Mouse (Mus musculus) kidney, adult 18-20 months (tissue): ENCODE data around the gene Dcbld2.
"Not testable (repeated sequence)": the region's sequence is repeated elsewhere in the genome, so short reads cannot be mapped to it uniquely, and the experiment has no call there.

ENCODE experiments used
- DNase-seq: peaks from one replicate; pipeline ENCODE4 v3.0.0; 2021

Dcbld2 gene

DNA sequence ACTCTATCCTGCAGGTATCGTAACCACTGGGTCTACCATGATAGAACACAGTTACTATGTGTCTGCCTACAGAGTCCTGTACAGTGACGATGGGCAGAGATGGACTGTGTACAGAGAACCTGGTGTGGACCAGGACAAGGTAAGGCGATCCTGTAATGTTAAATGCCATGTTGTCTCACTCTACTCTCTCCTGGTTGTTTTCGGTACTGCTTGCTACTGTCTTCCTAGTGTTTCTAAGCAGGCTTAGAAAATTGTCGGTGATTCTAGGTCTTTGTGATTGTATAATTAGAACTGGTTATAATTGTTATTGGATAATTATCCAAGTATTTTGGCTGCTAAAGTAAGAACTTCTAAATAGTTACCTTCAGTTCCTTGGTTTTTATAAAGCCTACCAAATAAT, 43.4 kb downstream of the Dcbld2 start:
- no peak for DNase-seq

DNA sequence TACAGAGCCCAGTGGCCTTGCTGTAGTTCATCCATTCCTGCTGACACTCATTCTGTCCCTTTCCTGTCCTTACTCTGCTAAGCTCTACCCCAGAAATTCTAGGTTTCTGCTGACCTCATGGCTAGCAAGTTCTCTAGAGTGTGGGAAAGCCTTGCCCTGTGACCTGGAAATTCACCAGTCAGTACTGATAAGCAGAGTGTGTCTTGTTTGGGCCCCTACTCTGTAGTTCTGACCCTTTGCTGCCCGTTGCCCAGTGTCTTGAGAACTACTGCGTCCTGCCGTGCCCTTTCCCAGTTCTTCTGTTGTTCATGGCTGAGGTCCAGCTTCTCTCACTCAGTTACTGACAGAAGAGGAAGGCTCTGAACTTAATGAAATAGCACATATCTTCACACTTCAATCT, 44.9 kb downstream of the Dcbld2 start:
- peak; percentile 38 for DNase-seq

DNA sequence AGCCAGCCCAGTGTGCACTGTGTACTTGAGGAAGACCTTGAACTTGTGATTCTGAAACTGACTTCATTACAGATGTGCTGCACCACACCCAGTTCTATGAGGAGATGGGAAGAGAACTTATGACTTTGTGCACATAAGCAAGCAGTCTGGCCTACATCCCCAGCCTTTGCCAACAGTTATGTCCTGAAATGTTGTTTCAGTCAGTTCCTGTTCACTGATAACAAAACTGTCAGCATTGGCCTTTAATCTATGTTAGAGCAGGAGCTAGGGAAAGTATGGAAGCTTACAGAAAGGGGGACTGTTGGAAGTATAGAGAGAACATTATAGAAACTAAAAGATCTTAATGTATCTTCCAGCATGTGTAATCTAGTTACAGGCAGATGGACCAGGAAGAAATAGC, 45.6 kb downstream of the Dcbld2 start:
- DNase-seq, result no peak

DNA sequence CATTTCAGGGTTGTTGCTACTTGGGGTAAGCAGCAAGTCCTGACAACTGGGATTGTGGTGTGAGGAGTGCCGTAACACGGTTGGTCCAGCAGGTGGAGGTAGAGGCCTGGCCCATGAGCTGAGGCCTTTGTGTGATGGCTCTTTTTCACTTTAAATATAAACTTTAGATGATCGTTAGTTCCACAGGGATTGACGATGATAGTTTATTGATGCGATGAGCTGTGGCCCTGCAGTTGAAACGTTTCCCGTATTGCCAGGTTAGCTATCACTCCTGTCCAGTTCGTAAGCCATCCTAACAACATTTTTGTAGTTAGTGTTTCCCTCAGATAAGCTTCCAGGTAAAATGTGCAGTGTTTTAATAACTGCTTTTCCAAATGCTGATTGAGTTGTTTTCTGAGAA, 46.4 kb downstream of the Dcbld2 start:
- peak; percentile 71 for DNase-seq

DNA sequence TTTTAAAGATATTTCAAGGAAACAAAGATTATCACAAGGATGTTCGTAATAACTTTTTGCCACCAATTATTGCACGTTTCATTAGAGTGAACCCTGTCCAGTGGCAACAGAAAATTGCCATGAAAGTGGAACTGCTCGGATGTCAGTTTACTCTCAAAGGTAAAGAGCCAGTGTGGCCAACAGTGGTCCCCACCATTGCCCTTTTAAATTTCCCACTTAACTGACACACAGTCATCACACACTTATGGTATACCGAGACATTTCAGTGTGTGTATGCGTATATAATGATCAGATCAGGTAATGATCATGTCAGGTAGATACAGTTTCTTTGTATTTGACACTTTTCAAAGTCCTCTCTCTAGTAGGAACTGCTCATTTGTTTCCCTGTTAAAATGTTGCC, 46.9 kb downstream of the Dcbld2 start:
- no peak for DNase-seq

DNA sequence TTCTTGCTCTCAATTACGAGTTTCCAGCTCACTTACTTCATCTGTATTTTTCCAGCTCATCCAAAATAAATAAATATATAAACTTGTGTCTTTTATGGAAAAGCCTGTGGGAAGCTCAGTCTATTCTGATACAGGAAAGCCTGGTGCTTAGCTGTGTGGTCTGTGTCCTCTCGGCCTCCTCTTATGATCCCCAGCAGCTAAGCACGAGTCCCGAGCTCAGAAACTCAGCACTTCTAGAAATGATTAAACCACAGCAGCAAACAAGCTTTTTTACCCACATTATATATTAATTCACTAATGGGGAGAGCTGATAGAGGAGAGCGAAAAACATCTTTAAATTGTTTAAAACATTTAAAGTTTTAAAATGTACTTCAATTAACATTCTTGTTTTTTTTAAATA, 48.2 kb downstream of the Dcbld2 start:
- DNase-seq, result no peak

DNA sequence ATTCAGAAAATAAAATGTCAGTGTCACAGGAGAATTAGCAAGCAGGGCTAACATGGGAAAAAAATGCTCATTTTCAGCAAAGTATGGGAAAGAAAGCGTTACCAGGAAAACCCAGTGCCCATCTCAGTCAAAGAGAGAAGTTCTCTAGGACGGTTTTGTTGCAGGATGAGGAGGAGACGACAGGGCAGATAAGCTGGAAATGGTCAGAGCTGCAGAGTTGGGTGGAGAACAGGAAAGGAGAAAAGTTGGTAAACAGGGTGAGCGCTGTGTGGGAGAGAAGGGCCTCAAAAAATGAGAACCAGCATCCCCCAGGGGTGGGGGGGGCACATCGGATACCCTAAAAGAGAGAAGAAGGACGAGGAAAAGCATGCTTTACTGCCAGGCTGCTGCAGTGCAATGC, 48.7 kb downstream of the Dcbld2 start:
- no peak for DNase-seq

DNA sequence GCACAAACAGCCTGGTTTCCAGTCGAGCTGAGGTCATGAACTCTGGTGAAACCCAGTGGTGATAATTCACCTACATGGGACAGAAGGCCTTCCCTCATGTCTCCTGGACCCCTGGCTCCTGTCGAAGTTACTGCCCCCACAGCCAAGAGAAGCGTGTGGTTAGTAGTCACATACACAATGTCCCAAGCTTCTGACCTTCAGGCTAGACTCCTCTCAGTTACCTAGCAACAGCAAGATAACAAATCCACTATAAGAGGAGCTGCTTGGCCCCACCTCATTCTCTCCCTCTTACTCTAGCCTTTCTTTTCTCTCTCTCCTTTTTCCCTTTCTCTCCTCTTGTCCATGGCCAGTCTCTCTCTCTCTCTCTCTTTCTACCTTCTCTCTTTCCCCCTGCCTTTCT, 51.7 kb downstream of the Dcbld2 start:
- not testable (repeated sequence) for DNase-seq

DNA sequence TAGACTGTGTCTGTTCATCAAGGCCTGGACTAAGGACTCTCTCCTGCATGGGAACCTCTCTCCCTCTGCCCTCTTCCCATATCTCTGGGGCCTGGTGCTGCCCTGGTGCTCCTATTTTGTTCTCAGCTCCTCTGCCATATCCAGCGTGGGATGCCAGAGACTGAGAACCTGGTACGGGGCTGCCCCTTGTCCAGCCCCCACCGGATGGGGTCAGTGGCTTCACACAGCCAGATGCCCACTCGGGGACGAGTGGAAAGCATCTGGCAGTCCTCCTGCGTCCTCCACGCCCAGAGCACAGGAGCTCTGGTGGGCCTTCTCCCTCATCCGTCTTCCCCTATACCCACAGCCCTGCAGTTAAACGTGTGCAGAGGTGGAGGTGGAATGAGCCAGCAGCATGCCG, 52.1 kb downstream of the Dcbld2 start:
- no peak for DNase-seq

DNA sequence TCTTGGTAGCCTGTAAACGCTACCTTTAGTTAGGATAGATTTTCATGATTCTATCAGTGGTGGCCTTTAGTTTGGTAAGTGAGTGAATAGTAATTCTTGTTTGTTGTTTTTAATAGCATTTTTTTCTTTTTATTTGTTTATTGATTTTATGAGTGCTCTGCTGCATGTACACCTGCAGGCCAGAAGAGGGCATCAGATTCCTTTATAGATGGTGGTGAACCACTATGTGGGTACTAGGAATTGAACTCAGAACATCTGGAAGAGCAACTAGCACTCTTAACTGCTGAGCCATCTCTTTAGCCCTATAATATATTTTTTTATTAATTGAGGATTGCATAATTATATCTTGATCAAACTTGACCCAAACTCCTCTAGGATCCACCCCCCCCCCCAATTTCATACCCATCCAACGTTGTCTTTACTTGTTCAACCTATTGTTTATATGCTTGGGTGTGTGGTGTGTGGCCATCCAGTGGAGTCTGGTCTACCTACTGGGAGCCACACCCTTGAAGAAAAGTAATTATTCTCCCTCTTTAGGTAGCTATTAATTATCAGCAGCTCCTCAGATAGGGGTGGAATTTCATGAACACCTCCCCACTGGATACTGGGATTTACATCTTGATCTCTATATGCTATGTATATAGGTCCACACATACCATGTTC, 53.7 kb downstream of the Dcbld2 start:
- no peak for DNase-seq

DNA sequence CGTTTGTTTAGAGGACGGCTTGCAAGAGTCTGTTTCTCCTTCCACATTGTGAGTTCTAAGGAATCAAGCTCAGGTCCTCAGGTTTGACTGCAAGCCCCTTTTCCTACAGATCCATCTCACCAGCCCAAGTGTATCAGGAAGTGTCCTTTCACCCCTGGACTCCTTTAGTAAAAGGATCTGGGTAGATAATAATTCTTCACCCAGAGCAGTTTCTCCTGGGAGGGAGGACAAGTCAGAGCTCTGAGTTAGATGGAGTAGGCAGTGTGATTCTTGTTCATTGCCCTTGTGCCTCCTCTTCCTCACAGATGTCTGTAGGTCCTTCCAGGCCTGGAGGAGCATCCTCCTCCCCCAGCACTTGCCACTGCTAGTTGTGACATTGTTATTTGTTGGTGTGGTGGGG, 54.3 kb downstream of the Dcbld2 start:
- DNase-seq, result no peak

DNA sequence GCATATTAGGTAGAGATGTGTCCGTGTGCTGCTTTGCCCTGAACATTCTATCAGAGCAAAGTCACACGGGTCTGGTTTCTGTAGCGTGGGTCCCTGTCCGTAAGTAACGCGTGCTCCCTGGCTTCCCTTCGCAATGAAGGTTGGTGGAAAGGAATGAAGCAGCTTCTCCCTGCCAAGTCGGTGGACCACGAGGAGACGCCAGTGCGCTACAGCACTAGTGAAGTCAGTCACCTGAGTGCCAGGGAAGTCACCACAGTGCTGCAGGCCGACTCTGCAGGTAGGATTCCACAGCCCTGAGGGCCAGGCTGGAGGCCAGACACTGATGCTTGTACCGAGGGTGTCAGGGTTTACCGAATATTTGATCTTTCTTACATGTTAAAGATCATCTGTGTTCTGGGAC, 55.8 kb downstream of the Dcbld2 start:
- DNase-seq, result peak; percentile 65

DNA sequence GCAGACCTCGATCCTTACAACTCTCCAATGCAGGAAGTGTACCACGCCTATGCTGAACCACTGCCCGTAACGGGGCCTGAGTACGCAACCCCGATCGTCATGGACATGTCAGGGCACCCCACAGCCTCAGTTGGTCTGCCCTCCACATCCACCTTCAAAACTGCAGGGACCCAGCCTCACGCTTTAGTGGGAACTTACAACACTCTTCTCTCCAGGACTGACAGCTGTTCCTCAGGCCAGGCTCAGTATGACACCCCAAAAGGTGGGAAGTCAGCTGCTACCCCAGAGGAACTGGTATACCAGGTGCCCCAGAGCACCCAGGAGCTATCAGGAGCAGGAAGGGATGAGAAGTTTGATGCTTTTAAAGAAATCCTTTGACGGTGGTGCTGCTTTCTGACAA, 57.2 kb downstream of the Dcbld2 start:
- no peak for DNase-seq

DNA sequence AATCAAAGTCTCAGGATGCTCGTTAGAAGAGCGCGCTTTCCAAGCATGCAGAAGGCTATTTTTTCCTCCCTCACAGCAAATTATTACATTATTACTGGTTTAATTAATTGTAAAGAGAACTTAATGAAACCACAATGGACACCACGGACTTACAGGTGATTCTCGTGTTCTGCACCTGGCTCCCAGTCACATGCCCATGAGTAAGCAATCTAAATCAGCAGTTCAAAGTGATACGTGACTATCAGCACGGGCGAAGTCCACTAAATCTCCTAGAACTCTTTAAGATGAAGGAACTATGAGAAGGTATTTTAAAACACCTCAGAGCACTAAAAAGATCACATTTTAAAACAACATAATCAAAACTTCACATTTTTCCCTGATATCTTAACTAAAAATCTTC, 61.8 kb downstream of the Dcbld2 start:
- DNase-seq, result no peak

DNA sequence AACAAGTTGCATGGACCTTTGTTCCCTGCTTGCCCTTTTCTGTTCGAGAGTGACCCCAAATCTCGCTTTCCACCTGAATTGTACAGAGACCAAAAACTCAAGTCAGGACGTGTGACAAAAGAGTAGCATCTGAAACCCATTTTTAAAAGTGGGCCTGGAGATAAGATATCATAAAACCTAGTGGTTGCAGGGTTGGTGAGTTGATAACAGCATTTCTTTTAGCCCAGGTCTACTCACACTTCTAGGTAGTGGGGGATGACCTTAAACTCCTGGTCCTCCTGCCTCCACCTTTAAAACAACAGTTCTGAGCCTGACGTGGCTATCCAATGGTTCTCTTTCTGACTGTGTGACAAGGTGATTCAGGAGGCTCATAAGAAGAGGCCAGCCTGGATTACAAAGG, 62.6 kb downstream of the Dcbld2 start:
- DNase-seq, result no peak

DNA sequence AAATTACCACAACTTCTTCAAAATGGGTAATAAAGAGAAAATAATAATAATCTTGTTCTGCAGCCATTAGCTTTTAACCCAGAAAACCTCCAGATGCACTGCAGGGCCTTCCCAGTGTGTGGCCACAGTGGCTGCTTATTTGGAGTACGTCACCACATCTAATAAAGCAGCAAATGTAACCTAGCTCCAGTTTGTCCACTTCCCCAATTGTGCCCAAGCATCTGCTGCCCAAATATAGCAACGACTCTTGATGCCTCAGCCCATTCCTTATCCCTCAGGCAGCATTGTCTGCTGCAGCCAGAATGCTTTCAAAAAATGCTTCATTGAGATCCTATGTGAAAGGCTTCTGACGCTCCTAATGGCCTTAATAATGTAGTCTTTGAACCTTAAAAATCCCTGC, 66.6 kb downstream of the Dcbld2 start:
- no peak for DNase-seq

DNA sequence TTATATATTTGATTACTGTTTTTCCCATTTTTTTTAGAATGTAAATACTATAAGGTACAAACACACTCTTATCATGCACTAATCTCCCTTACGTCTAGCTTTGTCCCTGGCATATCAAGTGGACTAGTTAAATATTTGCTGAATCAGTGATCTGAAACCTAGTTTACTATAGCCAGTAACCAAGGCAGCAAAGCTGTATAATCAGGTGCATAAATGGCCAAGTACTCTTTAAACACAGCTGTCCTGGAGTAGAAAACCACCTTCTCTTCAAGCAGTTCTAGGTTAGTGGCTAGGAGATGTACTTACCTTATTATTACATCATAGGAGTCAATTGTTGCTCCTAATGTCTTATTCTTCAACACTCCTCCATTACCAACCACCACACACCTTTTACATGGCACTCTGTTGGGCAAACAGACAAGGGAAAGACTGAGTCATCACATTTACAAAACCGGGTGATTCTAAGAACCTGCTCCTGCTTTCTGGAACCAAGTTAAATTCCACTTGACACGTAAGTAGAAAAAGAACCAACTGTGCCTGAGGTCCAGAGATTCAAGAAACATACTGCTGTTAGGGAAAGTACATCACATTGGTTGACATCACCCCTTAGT, 67.4 kb downstream of the Dcbld2 start:
- DNase-seq, result no peak

DNA sequence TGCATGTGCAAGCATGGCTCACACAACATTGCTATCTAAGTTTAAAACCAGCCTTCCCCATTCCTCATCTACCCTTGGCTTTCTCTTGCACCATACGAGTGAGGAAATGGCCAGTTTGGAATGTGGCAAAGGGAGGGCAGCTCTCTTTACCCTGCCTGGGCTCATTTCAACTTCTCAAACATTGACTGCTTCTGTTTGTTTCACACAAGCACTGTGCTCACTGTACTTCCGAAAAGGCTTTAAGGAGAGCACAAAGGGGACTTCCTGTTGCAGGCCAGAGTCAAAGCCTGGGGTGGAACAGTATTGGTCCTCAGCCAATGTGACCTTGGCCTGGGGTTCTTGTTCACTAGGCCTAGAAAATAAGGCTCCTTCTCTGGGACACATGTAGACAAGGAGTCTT, 68.1 kb downstream of the Dcbld2 start:
- peak; percentile 65 for DNase-seq

DNA sequence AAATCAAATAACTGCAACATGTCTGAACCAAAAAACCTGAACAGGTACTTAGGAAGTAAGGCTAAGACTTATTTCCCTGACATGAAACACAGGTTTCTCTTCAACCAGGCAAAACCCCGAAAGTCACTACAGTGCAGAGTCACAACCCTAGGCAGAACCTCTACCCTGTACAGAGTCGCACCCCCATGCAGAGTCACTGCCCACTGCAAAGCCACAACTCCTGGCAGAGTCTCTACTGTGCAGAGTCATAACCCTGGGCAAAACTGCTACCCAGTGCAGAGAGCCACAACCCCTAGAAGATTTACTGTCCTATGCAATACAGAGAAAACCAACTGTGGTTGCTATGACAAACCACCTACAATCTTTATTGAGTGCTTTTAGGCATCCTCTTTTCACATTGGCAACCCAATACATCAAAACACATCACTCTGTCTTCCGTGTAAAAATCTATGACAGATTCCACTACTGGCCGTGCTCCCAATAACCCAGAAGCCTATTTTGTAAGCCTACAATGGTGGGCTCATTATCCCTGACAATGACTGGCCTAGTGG, 71.7 kb downstream of the Dcbld2 start:
- DNase-seq, result no peak

DNA sequence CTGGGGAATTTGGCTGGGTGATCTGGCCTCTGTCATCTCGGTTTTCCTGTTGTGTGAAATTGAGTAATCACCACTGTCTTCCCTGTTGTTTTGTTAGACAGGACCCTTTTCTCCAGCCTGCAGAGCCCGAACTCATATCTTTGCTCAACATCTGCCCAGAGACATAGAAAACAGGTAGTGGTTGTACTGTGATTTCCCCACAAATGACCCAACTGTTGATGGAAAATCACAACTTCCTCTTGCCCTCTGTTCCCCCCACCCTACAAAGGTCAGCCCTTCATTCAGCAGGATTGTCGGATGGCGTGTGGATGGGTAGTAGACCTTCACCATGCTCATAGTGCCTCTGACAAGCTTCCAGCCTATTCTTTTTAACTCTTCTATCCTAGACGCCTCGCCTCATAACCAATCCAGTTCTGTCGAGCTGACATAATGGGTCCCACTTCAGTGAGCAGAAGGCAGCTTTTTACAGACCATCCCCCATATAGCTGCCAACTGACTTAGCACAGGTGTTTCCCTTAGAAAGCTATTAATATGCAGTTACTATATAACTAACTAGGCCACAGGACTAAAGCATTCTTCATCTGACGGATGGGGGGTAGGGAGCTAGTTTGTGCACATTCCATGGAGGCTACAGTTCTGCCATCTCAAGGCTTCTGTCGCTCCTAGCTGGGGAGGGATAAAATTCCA, 73.1 kb downstream of the Dcbld2 start:
- peak; percentile 67 for DNase-seq

DNA sequence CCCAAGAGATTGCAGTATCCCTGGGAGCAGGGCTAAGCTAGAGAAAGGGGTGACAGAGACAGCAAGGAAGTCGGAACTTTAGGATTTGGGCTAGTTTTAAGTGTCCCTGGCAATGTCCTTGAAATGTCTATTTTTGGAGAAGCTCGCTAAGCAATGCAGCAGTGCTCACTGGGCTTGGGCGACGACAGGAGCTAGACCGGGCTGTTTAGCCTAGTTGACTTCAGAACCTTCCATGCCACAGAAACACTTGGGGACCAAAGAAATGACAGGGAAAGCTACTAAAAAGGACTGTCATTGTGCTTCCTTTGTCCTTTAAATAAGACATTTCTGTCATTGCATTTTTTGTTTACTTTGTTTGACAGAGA, 73.6 kb downstream of the Dcbld2 start:
- no peak for DNase-seq

DNA sequence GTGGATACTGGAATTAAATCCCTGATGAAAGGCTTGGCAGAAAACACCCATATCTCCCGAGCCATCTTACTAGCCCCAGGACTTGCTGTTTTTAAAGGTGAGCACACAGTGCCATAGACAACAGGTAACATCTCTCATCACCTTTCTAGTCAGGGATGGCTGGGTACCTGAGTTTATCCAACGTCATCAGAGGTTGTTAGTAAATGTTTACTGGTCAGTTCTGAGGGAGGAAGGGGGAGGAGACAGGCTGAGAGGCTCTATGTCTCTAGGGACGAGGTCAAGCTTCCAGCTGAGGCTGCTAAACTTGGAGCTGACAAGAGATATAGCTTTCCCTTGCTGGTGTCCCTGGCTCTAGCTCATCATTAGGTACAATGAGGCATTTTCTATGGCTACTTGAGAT, 74.1 kb downstream of the Dcbld2 start:
- DNase-seq, result peak; percentile 38

DNA sequence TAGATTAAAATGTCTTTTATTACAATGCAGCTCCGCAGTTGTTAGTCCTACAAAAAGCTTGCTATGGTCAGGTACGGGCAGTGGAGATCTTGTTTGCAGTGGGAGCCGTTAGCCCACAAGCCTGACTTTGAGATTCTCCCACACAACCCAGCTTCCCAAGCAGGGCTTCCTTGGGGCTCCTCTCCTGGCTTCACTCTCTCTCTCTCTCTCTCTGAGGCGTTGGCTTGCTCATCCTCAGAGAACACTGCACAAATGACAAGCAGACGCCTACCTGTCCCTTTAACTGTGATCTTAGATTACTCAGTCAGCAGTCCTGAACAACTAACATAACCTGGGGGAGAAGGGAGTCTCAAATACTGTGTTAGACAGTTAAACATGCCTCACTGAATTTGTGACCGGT, 79.6 kb downstream of the Dcbld2 start:
- no peak for DNase-seq

DNA sequence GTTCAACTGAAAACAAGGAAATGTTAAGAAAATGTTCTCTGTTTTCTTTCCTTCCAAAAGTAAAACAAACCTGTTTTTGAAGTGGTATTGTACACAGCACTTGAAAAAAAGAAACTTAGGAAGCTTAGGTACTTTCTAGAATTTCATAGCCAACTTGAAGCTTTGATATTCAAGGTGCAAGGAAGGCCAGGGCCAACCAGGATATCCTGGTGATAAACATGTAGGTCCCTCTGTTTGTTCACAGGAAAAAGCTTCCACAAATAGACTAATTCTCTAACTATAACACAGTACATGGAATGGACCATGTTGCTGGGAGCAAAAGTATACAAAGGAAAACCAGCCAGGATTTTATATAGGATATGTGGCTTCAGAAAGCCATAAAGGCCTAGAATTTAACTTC, 88.5 kb downstream of the Dcbld2 start:
- no peak for DNase-seq
